Mouse (Mus musculus) lung, postnatal 14 days (tissue): ENCODE data around the gene Tas2r104.

Source experiments
- DNase-seq: peaks from one replicate; pipeline ENCODE4 v3.0.0; 2021

The Tas2r104 gene

DNA sequence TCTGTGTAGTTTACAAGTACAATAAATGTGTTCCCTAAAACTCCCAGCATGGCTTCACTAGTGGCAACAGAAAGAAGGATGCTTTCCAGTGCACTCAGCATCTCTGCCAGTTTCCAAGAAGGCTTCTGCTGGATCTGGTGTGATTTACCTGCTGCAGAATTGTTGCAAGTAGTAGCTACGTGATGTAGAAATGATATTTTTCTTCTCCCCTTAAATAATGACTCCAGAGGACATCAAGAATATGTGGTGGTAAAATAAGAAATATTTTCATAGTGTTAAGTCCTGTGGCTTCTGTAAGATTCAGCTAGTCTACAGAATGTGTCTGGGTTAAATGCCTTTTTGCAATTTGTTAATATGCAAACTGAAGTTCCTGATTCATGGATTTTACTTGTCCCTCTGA, at the start of gene Tas2r104:
Tas2r104 (minus strand) TSS at position 101 of the 400 bp plus-strand sequence.
- DNase-seq: no peak

DNA sequence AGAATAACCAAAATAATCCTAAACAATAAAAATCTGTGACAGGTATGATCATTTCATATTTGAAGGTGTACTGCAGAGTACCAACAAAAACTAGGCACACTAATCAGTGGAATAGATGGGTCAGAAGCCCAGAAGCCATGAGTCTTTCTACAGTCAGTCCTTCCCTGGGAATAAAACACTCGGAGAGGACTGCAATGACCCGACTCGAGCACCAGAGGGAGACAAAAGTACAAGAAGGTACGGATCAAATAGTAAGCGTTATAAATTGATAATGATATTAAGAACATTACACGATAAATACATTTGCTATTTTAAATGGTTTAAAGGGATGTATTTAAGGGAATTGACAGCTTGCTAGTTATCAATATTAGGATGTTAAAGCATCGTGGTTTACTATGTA, 27.3 kb upstream of the Tas2r104 start:
- no peak for DNase-seq

DNA sequence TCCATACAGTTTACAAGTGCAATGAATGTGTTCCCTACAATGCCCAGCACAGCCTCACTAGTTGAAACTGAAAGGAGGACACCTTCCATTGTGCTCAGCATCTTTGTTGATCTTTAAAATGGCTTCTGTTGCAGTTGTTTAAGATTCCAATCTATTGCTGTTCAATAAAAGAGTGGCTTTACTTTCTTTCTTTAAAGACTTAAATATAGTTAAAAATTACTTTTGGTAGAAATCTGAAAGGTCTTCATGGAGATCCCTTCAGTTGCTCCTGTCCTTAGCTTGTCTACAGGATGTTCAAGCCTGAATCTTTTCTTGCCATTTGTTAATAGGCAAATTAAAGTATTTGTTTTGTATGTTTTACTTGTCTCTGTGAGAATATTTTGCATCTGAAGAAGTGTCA, 4.4 kb upstream of the Tas2r104 start, which contains the start of gene Tas2r114:
Tas2r114 (minus strand) TSS at position 101 of the 400 bp plus-strand sequence.
- DNase-seq: no peak

DNA sequence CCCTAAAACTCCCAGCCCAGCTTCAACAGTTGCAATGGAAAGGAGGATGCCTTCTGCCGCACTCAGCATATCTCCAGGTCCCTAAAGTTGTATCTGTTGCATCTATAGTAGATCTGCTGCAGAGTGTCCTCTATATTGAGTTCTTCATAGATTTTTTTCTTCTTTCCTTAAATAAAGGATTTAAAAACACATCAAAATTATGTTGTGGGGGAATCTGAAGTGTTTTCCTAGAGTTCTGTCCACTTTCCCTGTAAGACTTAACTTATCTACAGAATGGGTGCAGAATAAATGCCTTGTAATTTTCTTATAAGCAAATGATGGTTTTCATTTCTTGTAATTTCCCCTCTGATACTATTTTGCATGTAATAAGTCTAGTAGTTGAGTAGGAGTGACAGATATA, 1.9 kb upstream of the Tas2r104 start, which contains the start of gene Tas2r105:
Tas2r105 (minus strand) TSS at position 101 of the 400 bp plus-strand sequence.
- no peak for DNase-seq

DNA sequence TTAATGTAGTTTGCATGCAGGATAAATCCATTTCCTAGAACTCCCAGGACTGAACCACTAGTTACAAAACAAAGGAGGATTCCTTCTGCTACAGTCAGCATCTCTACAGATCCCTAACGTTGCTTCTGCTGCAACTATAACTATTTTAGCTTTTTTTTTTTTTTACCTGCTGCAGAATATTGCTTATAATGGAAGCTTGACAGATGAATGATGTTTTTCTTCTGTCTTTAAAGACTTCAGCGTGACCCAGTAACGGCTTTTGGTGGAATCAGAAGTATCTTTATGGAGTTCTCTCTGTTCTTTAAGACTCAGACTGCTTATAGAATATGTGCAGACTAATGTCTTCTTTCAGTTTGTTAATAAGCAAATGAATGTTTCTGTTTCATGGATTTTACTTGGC, 6.8 kb downstream of the Tas2r104 start, which contains the start of gene Tas2r106:
Tas2r106 (minus strand) TSS at position 101 of the 400 bp plus-strand sequence.
- no peak for DNase-seq

DNA sequence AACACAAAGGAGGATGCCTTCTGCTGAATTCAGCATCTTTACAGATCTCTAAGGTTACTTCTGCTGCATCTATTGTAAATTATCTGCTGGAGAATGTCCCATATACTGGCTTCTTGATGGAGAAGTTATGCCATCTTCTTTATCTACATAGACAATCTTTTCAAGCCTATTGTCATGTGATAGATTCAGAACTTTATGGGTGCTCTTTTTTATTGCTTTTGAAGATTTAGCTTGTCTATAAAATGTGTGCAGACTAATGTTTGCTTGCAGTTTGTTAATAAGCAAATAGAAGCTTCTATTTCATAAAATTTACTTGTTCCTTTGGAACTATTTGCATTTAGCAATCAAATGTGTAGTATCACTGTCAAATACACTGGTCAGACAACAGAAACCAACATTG, 25.5 kb downstream of the Tas2r104 start, which contains the start of gene Tas2r107:
Tas2r107 (minus strand) TSS at position 101 of the 400 bp plus-strand sequence.
- DNase-seq: no peak
